Mouse (Mus musculus): Measurements from ENCODE around the gene Selenon.

DNA sequence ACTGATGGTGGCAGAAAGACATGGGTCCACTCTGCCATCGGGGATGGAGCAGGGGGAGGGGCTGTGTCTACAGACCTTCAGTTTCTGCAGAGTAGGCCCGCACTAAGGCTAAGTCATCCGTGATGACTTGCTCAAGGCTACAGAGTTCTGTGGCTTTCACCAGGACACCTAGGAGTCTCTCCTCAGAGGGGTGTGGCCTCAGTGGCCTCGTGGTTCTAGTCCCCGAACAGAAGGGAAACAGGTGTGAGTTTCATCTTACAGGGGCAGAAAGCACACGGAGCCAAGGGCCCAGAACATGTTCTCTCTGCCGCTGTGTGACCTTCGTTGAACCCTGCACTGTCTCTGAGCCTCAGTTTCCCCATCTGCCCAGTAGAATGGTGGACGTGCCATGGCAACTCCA is 36.3 kb upstream of the Selenon start:
- TF ChIP-seq CTCF (IDR thresholded peaks at IDR 0.05; ENCODE audit: control insufficient read depth, insufficient read depth, insufficient read length) (no peak), MYOG (IDR thresholded peaks at IDR 0.05; ENCODE audit: control insufficient read depth, extremely low read depth, insufficient read length) (no peak), CEBPB (IDR thresholded peaks at IDR 0.05; ENCODE audit: low read depth) (no peak), FOSL1 (IDR thresholded peaks at IDR 0.05; ENCODE audit: insufficient read depth, low read length, poor library complexity, severe bottlenecking) (no peak)

All from C2C12 (cell line).